Mouse (Mus musculus) lung, adult 2 months (tissue): ENCODE measurements around the gene Ms4a10. TPM values are rescaled to one million over a fixed set of nuclear protein-coding genes. Genes with fewer than 3 reads are reported as not detected.

ENCODE experiments used
- DNase-seq: peaks from one replicate; pipeline ENCODE4 v3.0.0; 2022
- H3K4me1 ChIP-seq: fragments of 200-500 bp; 2 replicates; pipeline ENCODE4 v1.6.1; 2011; ENCODE audit warnings: low read length; ENCODE audit not compliant: control insufficient read depth, insufficient read depth
- H3K4me3 ChIP-seq: fragments of 200-500 bp; replicated peaks from 2 replicates; pipeline ENCODE3; 2011; ENCODE audit warnings: low read depth, mild to moderate bottlenecking, control low read depth, low read length; ENCODE audit errors: extremely low read depth
- CTCF ChIP-seq: fragments of 200-500 bp; IDR thresholded peaks from 2 replicates; pipeline ENCODE4 v1.5.1; 2011; ENCODE audit warnings: mild to moderate bottlenecking, low read length, control low read depth; ENCODE audit not compliant: insufficient read depth
- POLR2A ChIP-seq: fragments of 200-500 bp; IDR thresholded peaks from 2 replicates; pipeline ENCODE4 v1.6.1; 2011; ENCODE audit warnings: low read depth, mild to moderate bottlenecking, control low read depth, low read length, borderline replicate concordance; ENCODE audit errors: extremely low read depth
- WGBS: fragments of 180-500 bp; shearing (Covaris S2); methylation state at CpG from one replicate; pipeline ENCODE4 v1.1.7; 2018; 5-methylcytosine and 5-hydroxymethylcytosine counted together
- polyA plus RNA-seq: library from polyadenylated mRNA; depleted of rRNA; stranded (reverse); fragments of >200 nt; gene quantifications from 2 replicates; pipeline ENCODE4 v1.2.3, GENCODE M21; 2012

Ms4a10 gene
- polyA plus RNA-seq, 1 experiment = not detected

GRCm38 (mm10) chr19:10983146-10983545 lies 8.7 kb upstream of the Ms4a10 start:
- Histone ChIP-seq H3K4me3 (no peak overlapping the region), H3K4me1 (no peaks in the 10 kb centered on the region)
- TF ChIP-seq CTCF (peak; percentile 67), POLR2A (no peak)
- WGBS = 25% methylated on average over 14 of the region's 14 CpGs
- DNase-seq = peak; percentile 50

- WGBS = 72% methylated on average over 5 of the region's 5 CpGs
- no peak for TF ChIP-seq POLR2A
- H3K4me1 ChIP-seq = no peaks in the 10 kb centered on the region
- DNase-seq = no peak
- H3K4me3 ChIP-seq = no peak overlapping the region
Observed at GRCm38 (mm10) chr19:10980210-10980609, 5.7 kb upstream of the Ms4a10 start.

DNA sequence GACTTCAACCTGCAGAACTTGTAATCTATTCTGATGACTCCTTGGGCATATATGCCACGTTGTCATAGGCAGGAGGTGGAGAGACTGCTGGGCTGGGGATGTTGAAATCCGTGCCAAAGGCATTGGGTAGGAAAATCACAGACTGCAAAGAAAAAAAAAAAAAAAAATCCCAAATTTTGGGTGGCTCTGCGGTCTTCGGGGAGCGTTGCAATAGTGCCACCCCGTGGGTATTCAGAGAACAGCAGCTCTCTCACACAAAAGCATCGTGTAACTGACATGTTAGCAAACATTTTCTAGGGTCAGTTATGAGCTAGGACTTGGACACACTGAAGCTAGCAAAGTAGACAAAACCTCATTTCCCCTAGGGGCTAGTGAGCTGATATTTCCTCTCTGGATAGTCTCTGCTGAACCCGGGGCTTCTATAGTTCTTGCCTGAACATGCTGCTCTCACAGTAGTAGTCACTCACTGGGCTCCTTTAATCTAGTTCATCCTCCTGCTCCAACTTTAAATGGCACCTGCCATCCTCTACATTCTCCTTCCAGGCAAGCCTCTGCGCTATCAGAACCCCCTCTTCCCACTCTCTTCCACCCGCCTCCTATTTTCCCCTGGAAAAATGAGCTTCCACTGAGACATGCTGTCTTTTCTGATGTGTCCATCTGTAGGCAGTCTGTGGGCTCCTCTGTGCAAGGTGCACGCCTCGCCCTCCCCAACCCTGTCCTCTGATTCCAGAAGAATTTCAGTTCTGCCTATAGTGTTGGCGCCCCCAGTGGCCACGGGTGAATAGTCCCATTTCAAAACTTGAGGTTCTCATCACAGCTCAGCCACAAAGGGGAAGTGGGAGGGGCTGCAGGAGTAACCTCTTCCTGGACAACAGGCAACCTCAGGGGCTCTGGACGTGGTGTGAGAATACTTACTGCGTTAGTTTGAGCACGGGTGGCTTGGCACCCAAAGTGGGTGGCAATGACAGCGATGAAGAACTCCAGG lies 5.0 kb upstream of the Ms4a10 start:
- 10% methylated on average over 18 of the region's 18 CpGs for WGBS
- Histone ChIP-seq H3K4me3 (no peak overlapping the region), H3K4me1 (no peaks in the 10 kb centered on the region)
- TF ChIP-seq CTCF = peak; percentile 72
- TF ChIP-seq POLR2A = no peak
- DNase-seq = peak; percentile 61

DNA sequence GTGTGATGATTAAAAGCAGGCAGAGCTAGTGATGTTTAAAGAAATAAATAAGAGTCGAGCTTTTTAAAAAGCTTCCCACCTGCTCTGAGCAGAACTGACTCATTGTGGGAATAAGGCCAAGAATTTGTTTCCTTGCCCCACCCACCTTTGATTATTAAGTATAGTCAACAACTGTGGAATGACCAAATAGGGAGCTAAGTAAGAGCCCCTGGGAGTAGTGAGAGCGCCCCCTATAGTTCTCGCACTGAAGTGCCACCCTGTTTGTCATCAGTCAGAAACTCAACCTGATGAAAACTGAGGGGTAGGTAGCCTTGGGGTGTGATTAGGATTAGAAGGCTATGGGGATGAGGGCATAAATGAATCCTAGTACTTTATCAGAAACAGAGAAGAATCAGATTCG lies 1.8 kb upstream of the Ms4a10 start:
- H3K4me3 ChIP-seq = no peak overlapping the region
- H3K4me1 ChIP-seq = no peaks in the 10 kb centered on the region
- 35% methylated on average over 4 of the region's 4 CpGs for WGBS
- no peak for TF ChIP-seq POLR2A
- TF ChIP-seq CTCF = no peak
- no peak for DNase-seq

DNA sequence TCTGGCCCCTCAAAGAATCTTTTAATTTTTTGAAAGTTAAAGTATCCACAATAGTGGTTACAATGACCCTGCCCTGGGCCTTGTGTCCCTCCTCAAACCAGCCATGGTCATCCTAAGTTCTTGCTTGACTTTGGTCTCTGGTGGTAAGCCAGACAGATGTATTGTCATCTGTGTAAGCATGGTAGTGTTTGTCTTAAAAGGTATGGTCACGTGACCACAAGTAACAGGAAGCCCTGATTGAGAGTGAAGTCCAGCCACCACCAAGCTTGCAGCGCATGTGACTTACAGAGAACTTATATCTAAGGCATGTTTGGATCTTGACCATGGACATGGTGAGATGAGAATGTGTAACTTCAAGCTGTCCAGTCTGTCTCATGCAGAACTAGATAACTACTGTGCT lies 717 bp upstream of the Ms4a10 start:
- Histone ChIP-seq H3K4me1 (no peaks in the 10 kb centered on the region), H3K4me3 (no peak overlapping the region)
- DNase-seq = no peak
- 77% methylated on average over 2 of the region's 2 CpGs for WGBS
- TF ChIP-seq CTCF (no peak), POLR2A (no peak)

- TF ChIP-seq POLR2A (no peak), CTCF (no peak)
- Histone ChIP-seq H3K4me1 (no peaks in the 10 kb centered on the region), H3K4me3 (no peak overlapping the region)
- DNase-seq = no peak
- WGBS = 58% methylated on average over 2 of the region's 2 CpGs
Observed at GRCm38 (mm10) chr19:10973187-10973586, 1.3 kb downstream of the Ms4a10 start.

- Histone ChIP-seq H3K4me1 (no peaks in the 10 kb centered on the region), H3K4me3 (no peak overlapping the region)
- WGBS = 80% methylated on average over 3 of the region's 3 CpGs
- TF ChIP-seq CTCF (no peak), POLR2A (no peak)
- DNase-seq = no peak
Observed at GRCm38 (mm10) chr19:10972660-10973059, 1.8 kb downstream of the Ms4a10 start.

GRCm38 (mm10) chr19:10970457-10970856 lies 4.0 kb downstream of the Ms4a10 start:
- TF ChIP-seq POLR2A (no peak), CTCF (no peak)
- Histone ChIP-seq H3K4me1 (no peaks in the 10 kb centered on the region), H3K4me3 (no peak overlapping the region)
- WGBS = 37% methylated on average over 3 of the region's 3 CpGs
- no peak for DNase-seq

- 75% methylated on average over 7 of the region's 7 CpGs for WGBS
- no peaks in the 10 kb centered on the region for H3K4me1 ChIP-seq
- TF ChIP-seq POLR2A (no peak), CTCF (no peak)
- H3K4me3 ChIP-seq = no peak overlapping the region
- no peak for DNase-seq
Observed at GRCm38 (mm10) chr19:10968578-10968977, 5.9 kb downstream of the Ms4a10 start.

DNA sequence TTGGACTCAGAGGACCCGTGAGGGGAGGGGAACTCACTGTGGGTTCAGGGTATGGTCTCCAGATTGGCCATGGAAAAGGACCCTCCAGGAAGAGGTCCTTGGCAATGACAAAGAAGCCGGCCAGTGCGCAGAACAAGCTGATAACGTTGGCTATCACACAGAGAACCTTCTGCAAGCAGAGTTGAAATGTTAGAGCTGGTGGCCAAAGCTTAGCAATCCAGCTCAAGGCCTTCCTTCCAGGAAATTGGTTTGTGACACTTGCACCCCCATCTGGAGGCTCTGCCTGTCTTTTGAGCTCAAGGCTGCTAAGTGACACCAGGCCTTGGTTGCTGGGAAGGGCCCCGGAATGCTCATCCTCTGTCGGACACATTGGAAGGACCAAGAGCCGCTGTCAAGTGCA lies 8.7 kb downstream of the Ms4a10 start:
- DNase-seq = no peak
- TF ChIP-seq CTCF (no peak), POLR2A (no peak)
- H3K4me1 ChIP-seq = no peaks in the 10 kb centered on the region
- 88% methylated on average over 7 of the region's 7 CpGs for WGBS
- H3K4me3 ChIP-seq = no peak overlapping the region
